Mouse (Mus musculus): Measurements from ENCODE around the gene Zc3hav1l. TPM values are rescaled to one million over a fixed set of nuclear protein-coding genes. Genes with fewer than 3 reads are reported as not detected.
A peak's percentile ranks its signal among the peaks of the same experiment; 100 is the strongest.

The Zc3hav1l gene
- polyA plus RNA-seq, 1 experiment from 2014 or later = 11.0 TPM

DNA sequence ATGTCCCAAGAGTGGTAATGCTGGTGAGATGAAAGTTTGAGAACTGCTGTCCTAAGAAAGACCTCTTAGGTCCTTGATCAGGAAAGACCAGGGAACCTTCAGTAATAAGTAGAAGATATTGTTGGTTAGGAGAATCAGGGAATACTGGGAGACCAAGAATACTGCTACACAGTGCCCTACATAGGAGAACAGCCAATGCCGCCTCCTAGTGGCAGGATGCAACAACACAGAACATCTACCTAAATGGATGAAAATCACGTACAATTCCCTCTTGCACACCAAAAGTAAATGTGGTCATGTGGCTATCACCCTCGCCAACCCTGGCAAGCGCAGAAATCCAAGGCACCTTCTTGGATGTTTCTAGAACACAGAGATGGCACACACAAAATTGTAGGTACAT lies 27.5 kb upstream of the Zc3hav1l start:
- no peak overlapping the region for H3K9ac ChIP-seq
- H3K27me3 ChIP-seq = no peaks in the 10 kb centered on the region
- no peaks in the 10 kb centered on the region for H3K36me3 ChIP-seq
- H3K4me2 ChIP-seq = no peak overlapping the region
- no peaks in the 10 kb centered on the region for H3K4me1 ChIP-seq
- 26% methylated on average over 4 of the region's 4 CpGs for WGBS
- no peak for ATAC-seq (ENCODE audit: insufficient number of reproducible peaks, low FRiP score, low TSS enrichment, low read depth)
- no peak overlapping the region for H3K4me3 ChIP-seq
- no peaks in the 10 kb centered on the region for H3K9me3 ChIP-seq
- no peak overlapping the region for H3K27ac ChIP-seq

DNA sequence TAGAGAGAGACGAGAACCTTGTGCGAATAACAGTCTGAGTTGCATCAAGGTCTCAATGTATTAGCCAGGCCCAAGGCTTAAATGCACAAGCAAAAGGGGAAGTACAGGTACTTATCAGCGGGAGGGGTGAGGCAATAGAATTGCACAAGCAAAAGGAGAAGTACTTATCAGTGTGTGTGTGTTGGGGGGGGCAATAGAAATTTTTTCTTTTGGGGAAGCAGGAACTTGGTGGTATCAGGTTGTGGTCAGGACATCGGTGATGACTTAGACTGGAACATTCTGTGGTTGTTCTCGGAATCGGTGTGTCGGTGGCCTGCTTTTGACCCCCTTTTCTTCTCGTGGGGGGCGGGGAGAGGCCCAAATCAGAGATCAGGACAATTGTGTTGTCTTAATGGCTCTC lies 21.6 kb upstream of the Zc3hav1l start:
- 94% methylated on average over 9 of the region's 9 CpGs for WGBS
- H3K4me3 ChIP-seq = no peak overlapping the region
- no peak for ATAC-seq (ENCODE audit: insufficient number of reproducible peaks, low FRiP score, low TSS enrichment, low read depth)

DNA sequence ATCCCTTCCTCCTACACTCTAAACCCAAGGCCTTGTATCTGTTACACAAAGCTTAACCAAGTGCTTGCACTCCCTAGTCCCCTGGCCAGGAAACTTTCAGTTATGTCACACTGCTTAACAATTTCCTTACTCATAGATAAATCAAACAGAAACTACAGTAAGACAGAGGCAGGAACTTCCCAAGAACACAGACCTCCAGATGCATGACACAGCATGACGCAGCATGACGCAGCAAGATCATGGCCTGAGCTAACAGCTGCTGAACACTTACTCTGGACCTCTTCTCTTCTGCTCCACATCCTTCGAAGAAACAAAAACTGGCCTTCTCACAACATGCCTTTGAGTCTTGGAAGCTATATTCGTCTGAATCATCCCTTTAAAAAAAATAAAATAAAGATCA lies 17.0 kb upstream of the Zc3hav1l start:
- H3K4me3 ChIP-seq = no peak overlapping the region
- H3K9me3 ChIP-seq = no peaks in the 10 kb centered on the region
- H3K27ac ChIP-seq = no peak overlapping the region
- ATAC-seq (ENCODE audit: insufficient number of reproducible peaks, low FRiP score, low TSS enrichment, low read depth) = no peak
- H3K4me2 ChIP-seq = no peak overlapping the region
- 0 out of 2 replicates have a peak, but pooled peaks cover under 1% of the 10 kb centered on the region for H3K36me3 ChIP-seq
- no peaks in the 10 kb centered on the region for H3K27me3 ChIP-seq
- H3K9ac ChIP-seq = no peak overlapping the region
- H3K4me1 ChIP-seq = no peaks in the 10 kb centered on the region
- WGBS = 89% methylated on average over 4 of the region's 4 CpGs

More for the DNA sequence above, 21.6 kb upstream of the Zc3hav1l start:
- Histone ChIP-seq H3K4me2 (no peak overlapping the region), H3K4me1 (no peaks in the 10 kb centered on the region), H3K9ac (no peak overlapping the region), H3K36me3 (0 out of 2 replicates have a peak, but pooled peaks cover 3% of the 10 kb centered on the region), H3K9me3 (no peaks in the 10 kb centered on the region), H3K27ac (no peak overlapping the region), H3K27me3 (no peaks in the 10 kb centered on the region)

DNA sequence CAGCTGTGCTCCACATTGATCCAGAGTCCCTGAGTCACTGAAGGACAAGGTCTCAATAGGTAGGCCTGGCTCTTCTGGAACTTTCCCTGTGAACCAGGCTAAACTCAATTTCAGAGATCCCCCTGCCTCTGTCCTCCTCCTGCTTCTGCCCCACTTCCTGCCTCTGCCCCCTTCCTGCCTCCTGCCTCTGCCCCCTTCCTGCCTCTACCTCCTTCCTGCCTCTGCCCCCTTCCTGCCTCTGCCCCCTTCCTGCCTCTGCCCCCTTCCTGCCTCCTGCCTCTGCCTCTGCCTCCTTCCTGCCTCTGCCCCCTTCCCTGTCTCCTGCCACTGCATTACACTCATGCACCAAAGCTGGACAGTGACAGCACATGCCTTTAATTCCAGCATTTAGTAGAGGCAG lies 10.7 kb upstream of the Zc3hav1l start:
- Histone ChIP-seq H3K36me3 (0 out of 2 replicates have a peak, but pooled peaks cover 1% of the 10 kb centered on the region), H3K27ac (no peak overlapping the region), H3K27me3 (no peaks in the 10 kb centered on the region), H3K9ac (no peak overlapping the region), H3K4me2 (no peak overlapping the region), H3K9me3 (no peaks in the 10 kb centered on the region), H3K4me3 (no peak overlapping the region), H3K4me1 (no peaks in the 10 kb centered on the region)
- no peak for ATAC-seq (ENCODE audit: insufficient number of reproducible peaks, low FRiP score, low TSS enrichment, low read depth)

DNA sequence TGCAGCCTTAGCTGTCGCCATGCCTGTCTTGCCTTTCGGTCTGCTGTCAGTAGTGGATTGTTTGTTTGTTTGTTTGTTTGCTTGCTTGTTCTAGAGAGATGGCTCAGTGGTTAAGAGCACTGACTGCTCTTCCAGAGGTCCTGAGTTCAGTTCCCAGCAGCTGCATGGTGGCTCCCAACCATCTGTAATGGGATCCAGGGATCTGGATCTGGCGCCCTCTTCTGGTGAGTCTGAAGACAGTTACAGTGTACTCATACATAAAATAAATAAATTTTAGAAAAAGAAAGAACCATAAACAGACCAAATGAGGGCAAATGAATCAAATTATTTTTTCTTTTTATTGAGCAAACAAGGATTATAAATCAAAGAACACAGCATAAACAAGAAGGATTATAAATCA lies 5.9 kb upstream of the Zc3hav1l start:
- ATAC-seq (ENCODE audit: insufficient number of reproducible peaks, low FRiP score, low TSS enrichment, low read depth) = no peak
- no peak overlapping the region for H3K27ac ChIP-seq
- H3K4me1 ChIP-seq = no peaks in the 10 kb centered on the region
- WGBS = 70% methylated on average over 3 of the region's 3 CpGs
- H3K27me3 ChIP-seq = no peaks in the 10 kb centered on the region
- H3K9me3 ChIP-seq = no peaks in the 10 kb centered on the region
- no peak overlapping the region for H3K4me2 ChIP-seq
- H3K4me3 ChIP-seq = no peak overlapping the region
- H3K36me3 ChIP-seq = 0 out of 2 replicates have a peak, but pooled peaks cover 3% of the 10 kb centered on the region
- no peak overlapping the region for H3K9ac ChIP-seq

DNA sequence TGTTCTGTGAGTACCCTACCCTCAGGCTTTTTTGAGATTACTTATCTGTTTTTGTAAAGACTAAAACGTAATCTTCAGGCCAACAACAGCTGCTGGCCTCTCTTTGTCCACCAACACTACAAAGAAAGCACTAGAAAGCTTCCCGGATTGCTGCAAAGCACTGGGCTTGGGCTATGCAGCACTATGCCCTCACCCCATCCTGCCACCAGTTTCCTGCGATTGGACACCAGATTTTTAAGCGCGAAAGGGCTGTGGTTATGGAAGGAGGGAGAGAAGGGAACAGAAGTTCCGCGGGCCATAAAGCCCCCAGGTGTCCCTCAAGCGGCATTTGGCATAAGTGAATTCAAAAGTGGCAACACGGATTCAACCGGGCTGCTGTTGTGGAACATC lies 818 bp downstream of the Zc3hav1l start:
- H3K9me3 ChIP-seq = no peaks in the 10 kb centered on the region
- peak overlapping the region; percentile 62 for H3K4me2 ChIP-seq
- H3K9ac ChIP-seq = peak overlapping the region; percentile 94
- H3K36me3 ChIP-seq = peaks cover 32% of the 10 kb centered on the region
- under 1% methylated on average over 10 of the region's 10 CpGs for WGBS
- peak overlapping the region; percentile 78 for H3K4me3 ChIP-seq
- H3K27me3 ChIP-seq = no peaks in the 10 kb centered on the region
- peaks cover 5% of the 10 kb centered on the region; the same call in 1 of the 2 replicates for H3K4me1 ChIP-seq
- peak overlapping the region; percentile 97 for H3K27ac ChIP-seq
- no peak for ATAC-seq (ENCODE audit: insufficient number of reproducible peaks, low FRiP score, low TSS enrichment, low read depth)

DNA sequence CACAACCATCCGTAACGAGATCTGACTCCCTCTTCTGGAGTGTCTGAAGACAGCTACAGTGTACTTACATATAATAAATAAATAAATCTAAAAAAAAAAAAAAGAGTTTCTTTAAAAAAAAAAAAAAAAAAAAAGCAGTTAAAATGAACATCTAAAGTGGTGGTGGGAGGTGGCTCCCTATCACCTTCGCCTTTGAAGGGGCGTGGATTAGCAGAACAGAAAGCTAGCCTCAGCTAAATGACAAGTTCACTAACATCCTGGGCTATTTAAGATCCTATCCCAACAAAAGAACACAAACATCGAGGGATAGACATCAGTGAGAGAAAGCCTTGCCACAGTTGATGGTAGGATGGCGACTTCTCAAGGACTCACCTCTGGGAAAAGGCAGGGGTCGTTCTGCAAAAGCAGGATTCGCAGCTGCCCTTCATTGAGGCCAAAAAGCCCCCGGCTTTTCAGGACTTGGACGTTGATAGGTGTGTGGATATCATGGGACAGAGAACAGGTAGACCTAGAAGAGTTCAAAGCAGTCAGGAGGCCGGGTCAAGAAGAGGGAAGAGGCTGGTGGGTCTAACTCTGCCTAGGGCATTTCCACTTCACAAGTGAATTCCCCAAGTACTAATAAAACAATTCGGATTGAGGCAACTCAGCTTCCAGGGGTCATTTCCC lies 1.3 kb downstream of the Zc3hav1l start:
- Histone ChIP-seq H3K9ac (0 out of 2 replicates have a peak overlapping the region, but pooled peaks have one; percentile 94), H3K4me1 (peaks cover 5% of the 10 kb centered on the region; the same call in 1 of the 2 replicates), H3K36me3 (peaks cover 37% of the 10 kb centered on the region), H3K4me2 (peak overlapping the region; percentile 62), H3K4me3 (peak overlapping the region; percentile 78), H3K27me3 (no peaks in the 10 kb centered on the region), H3K9me3 (no peaks in the 10 kb centered on the region), H3K27ac (peak overlapping the region; percentile 97)
- ATAC-seq (ENCODE audit: insufficient number of reproducible peaks, low FRiP score, low TSS enrichment, low read depth) = no peak
- 32% methylated on average over 12 of the region's 12 CpGs for WGBS

DNA sequence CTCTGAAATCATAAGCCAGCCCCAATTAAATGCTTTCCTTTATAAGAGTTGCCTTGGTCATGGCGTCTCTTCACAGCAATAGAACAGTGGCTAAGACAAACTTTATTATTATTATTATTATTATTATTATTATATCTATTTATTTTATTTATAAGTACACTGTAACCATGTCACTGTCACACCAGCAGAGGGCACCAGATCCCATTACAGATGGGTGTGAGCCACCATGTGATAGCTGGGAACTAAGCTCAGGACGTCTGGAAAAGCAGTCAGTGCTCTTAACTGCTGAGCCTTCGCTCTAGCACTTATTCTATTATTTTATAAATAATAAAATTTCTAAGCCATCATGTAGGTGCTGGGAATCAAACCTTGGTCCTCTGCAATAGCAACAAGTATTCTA lies 5.4 kb downstream of the Zc3hav1l start:
- Histone ChIP-seq H3K9me3 (no peaks in the 10 kb centered on the region), H3K4me3 (no peak overlapping the region), H3K27me3 (no peaks in the 10 kb centered on the region), H3K27ac (no peak overlapping the region), H3K9ac (no peak overlapping the region), H3K4me1 (peaks cover 5% of the 10 kb centered on the region; the same call in 1 of the 2 replicates), H3K36me3 (peaks cover 65% of the 10 kb centered on the region), H3K4me2 (no peak overlapping the region)
- ATAC-seq (ENCODE audit: insufficient number of reproducible peaks, low FRiP score, low TSS enrichment, low read depth) = no peak
- WGBS = 69% methylated on average over 3 of the region's 3 CpGs

DNA sequence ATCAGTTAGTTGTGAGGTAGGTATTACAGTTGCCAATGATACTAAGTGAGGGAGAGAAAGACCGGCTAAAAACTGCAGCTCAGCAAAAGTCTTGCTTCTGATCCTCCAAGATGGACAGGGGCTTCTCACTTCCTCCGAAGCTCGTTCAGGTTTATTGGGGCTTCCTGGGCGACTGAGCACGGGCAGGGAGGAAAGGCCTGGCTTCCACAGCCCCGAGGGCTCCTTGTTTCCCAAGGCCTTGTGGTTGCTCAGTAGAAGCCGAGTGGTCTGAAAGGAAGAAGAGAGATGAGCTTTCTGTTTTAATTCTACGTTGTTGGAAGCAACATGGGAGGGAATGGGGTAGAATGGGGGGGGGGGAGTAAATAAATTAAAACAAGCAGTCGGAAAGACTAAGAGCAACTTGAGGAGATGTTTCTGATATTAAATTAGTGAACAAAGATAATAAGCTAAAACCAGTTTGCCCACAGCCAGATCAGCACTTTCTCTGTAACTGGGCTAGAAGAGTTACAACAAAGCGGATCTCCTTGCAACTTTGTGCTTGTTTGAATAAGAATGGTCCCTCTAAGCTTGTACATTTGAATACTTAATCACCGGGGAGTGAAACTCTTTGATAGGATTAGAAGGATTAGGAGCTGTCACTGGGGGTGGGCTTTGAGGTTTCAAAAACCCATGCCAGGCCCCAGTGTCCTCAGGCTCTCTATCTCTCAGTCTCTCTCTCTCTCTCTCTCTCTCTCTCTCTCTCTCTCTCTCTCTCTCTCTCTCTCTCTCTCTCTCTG lies 6.0 kb downstream of the Zc3hav1l start:
- Histone ChIP-seq H3K36me3 (peaks cover 71% of the 10 kb centered on the region), H3K27ac (no peak overlapping the region), H3K9me3 (no peaks in the 10 kb centered on the region), H3K4me3 (no peak overlapping the region), H3K27me3 (no peaks in the 10 kb centered on the region), H3K4me1 (peaks cover 5% of the 10 kb centered on the region; the same call in 1 of the 2 replicates), H3K4me2 (no peak overlapping the region), H3K9ac (no peak overlapping the region)
- WGBS = 61% methylated on average over 11 of the region's 11 CpGs
- no peak for ATAC-seq (ENCODE audit: insufficient number of reproducible peaks, low FRiP score, low TSS enrichment, low read depth)

DNA sequence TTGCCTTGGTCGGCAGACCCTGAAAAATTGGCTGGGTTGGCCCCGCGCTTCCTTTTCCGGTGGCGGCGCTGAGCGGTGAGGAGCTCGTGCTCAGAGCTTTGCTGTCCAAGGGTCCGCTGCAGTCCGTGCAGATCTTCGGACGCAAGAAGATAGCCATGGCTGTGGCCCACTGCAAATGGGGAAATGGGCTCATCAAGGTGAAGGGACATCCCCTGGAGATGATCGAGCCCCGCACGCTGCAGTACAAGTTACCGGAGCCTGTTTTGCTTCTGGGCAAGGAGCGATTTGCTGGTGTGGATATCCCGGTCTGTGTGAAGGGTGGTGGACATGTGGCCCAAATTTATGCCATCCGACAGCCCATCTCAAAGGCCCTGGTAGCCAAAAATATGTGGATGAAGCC lies 14.6 kb downstream of the Zc3hav1l start:
- Histone ChIP-seq H3K36me3 (peaks cover 55% of the 10 kb centered on the region), H3K27ac (no peak overlapping the region), H3K4me3 (no peak overlapping the region), H3K9ac (no peak overlapping the region), H3K27me3 (no peaks in the 10 kb centered on the region), H3K9me3 (no peaks in the 10 kb centered on the region), H3K4me2 (no peak overlapping the region), H3K4me1 (no peaks in the 10 kb centered on the region)
- no peak for ATAC-seq (ENCODE audit: insufficient number of reproducible peaks, low FRiP score, low TSS enrichment, low read depth)
- 98% methylated on average over 19 of the region's 19 CpGs for WGBS

DNA sequence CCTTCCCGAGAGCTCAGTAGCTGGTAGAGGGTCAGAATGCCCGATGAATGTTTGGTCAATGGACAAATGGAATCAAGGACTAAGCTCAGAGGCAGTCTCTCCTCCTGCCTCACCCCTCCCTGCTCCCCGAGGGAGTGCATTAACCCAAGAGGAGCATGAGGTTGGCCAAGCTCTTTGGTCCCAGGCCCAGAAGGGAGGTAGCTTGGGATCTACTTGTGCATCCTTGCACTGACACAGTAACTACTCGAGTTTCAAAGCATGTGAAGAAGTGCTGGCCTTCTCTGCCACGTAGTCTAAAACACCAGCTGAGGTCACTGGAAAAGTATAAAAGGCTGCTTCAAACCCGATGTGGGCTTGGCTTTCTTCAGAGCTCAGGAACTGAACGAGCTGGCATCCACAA lies 34.6 kb downstream of the Zc3hav1l start:
- no peaks in the 10 kb centered on the region for H3K27me3 ChIP-seq
- no peak for ATAC-seq (ENCODE audit: insufficient number of reproducible peaks, low FRiP score, low TSS enrichment, low read depth)
- no peaks in the 10 kb centered on the region for H3K9me3 ChIP-seq
- H3K4me2 ChIP-seq = no peak overlapping the region
- WGBS = 67% methylated on average over 7 of the region's 7 CpGs
- no peaks in the 10 kb centered on the region for H3K36me3 ChIP-seq
- no peak overlapping the region for H3K4me3 ChIP-seq
- no peaks in the 10 kb centered on the region for H3K4me1 ChIP-seq
- H3K27ac ChIP-seq = no peak overlapping the region
- no peak overlapping the region for H3K9ac ChIP-seq

DNA sequence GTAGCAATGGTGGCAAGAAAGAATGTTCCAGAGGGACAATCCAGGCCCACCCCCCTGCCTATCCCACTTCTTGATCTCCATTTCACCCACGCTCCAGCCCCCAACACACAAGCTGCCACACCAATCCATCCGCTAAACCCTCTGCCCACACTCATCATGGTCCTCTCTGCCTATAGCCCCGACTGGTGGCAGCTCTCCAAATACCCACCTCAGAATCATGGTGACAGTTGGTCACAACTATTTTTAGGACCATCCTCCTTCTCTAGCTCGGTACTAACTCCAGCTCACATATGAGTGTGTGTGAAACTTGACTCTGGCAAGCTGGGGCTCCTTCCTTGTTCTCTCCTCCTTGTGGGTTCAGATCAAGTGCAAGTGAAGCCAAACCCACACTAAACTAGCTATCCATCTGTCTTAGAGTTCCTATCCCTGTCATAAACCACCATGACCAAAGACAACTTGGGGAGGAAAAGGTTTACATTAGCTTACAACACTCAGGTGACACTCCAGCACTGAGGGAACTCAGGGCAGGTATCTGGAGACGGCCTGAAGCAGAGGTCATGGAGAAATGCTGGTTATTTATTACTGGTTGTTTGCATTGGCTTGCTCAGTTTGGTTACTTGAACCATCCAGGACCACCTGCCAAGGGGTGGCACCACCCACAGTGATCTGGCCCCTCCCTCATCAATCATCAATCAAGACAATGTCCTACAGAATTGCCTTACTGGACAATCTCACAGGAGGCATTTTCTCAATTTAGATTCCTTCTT lies 35.5 kb downstream of the Zc3hav1l start:
- 67% methylated on average over 5 of the region's 5 CpGs for WGBS
- H3K27ac ChIP-seq = no peak overlapping the region
- no peaks in the 10 kb centered on the region for H3K4me1 ChIP-seq
- H3K27me3 ChIP-seq = no peaks in the 10 kb centered on the region
- ATAC-seq (ENCODE audit: insufficient number of reproducible peaks, low FRiP score, low TSS enrichment, low read depth) = no peak
- H3K36me3 ChIP-seq = no peaks in the 10 kb centered on the region
- H3K4me2 ChIP-seq = no peak overlapping the region
- no peak overlapping the region for H3K9ac ChIP-seq
- H3K4me3 ChIP-seq = no peak overlapping the region
- H3K9me3 ChIP-seq = no peaks in the 10 kb centered on the region

Measured in limb, embryonic 15.5 days (tissue).